Mouse (Mus musculus) limb, embryonic 12.5 days (tissue): ENCODE results near the gene Gng12. TPM values are rescaled to one million over a fixed set of nuclear protein-coding genes. Genes with fewer than 3 reads are reported as not detected.
"Not testable (repeated sequence)": the region's sequence is repeated elsewhere in the genome, so short reads cannot be mapped to it uniquely, and the experiment has no call there.

ENCODE experiments used
- ATAC-seq: fragments of 200-750 bp; cut with Nextera tagmentation; 2 replicates; pipeline ENCODE4 v1.8.0; 2017; ENCODE audit warnings: low read depth, moderate TSS enrichment; ENCODE audit not compliant: insufficient number of reproducible peaks, insufficient read depth, low FRiP score, low TSS enrichment
- H3K27ac ChIP-seq: fragments of 300-500 bp; sonication (generic); 2 replicates; pipeline ENCODE4 v1.5.1; 2016; ENCODE audit warnings: mild to moderate bottlenecking, moderate library complexity
- H3K27me3 ChIP-seq: fragments of 300-500 bp; sonication (generic); 2 replicates; pipeline ENCODE4 v1.6.1; 2016; ENCODE audit warnings: mild to moderate bottlenecking, moderate library complexity
- H3K36me3 ChIP-seq: fragments of 300-500 bp; sonication (generic); 2 replicates; pipeline ENCODE4 v1.6.1; 2016; ENCODE audit warnings: mild to moderate bottlenecking, moderate library complexity
- H3K4me1 ChIP-seq: fragments of 300-500 bp; sonication (generic); replicated peaks from 2 replicates; pipeline ENCODE4 v1.6.1; 2016
- H3K4me2 ChIP-seq: fragments of 300-500 bp; sonication (generic); 2 replicates; pipeline ENCODE4 v1.6.1; 2016; ENCODE audit warnings: mild to moderate bottlenecking, moderate library complexity
- H3K4me3 ChIP-seq: fragments of 300-500 bp; sonication (generic); replicated peaks from 2 replicates; pipeline ENCODE4 v1.5.1; 2016; ENCODE audit warnings: mild to moderate bottlenecking
- H3K9ac ChIP-seq: fragments of 300-500 bp; sonication (generic); replicated peaks from 2 replicates; pipeline ENCODE4 v1.6.1; 2016; ENCODE audit warnings: mild to moderate bottlenecking, moderate library complexity
- H3K9me3 ChIP-seq: fragments of 300-500 bp; sonication (generic); 2 replicates; pipeline ENCODE4 v1.6.1; 2016; ENCODE audit warnings: mild to moderate bottlenecking, moderate library complexity
- WGBS: fragments of 180-500 bp; shearing (Covaris S2); methylation state at CpG from one replicate; pipeline ENCODE4 v1.1.7; 2016; 5-methylcytosine and 5-hydroxymethylcytosine counted together
- polyA plus RNA-seq: library from polyadenylated mRNA; unstranded; fragments of >200 nt; fragmentation: Nextera tagmentation; extraction: Ambion mirVana; gene quantifications from 2 replicates; pipeline ENCODE4 v1.2.1, GENCODE M21; 2016

Gene Gng12
- polyA plus RNA-seq, 1 experiment from 2014 or later = 56.9 TPM

- H3K36me3 ChIP-seq = no peaks in the 10 kb centered on the region
- no peak overlapping the region for H3K27ac ChIP-seq
- no peaks in the 10 kb centered on the region for H3K9me3 ChIP-seq
- 51% methylated on average over 8 of the region's 8 CpGs for WGBS
- peaks cover 13% of the 10 kb centered on the region; the same call in 1 of the 2 replicates for H3K4me1 ChIP-seq
- H3K4me2 ChIP-seq = no peak overlapping the region
- no peak overlapping the region for H3K9ac ChIP-seq
- no peaks in the 10 kb centered on the region for H3K27me3 ChIP-seq
- H3K4me3 ChIP-seq = no peak overlapping the region
- no peak for ATAC-seq
These were observed 119.7 kb downstream of the Gng12 start for GRCm38 (mm10) chr6:67015739-67016519.

GRCm38 (mm10) chr6:67016520-67017111 lies 120.4 kb downstream of the Gng12 start:
- ATAC-seq = no peak
- no peak overlapping the region for H3K4me3 ChIP-seq
- no peak overlapping the region for H3K27ac ChIP-seq
- H3K36me3 ChIP-seq = no peaks in the 10 kb centered on the region
- no peak overlapping the region for H3K4me2 ChIP-seq
- H3K4me1 ChIP-seq = peaks cover 13% of the 10 kb centered on the region; the same call in 1 of the 2 replicates
- 73% methylated on average over 7 of the region's 7 CpGs for WGBS
- H3K9me3 ChIP-seq = no peaks in the 10 kb centered on the region
- H3K9ac ChIP-seq = no peak overlapping the region
- no peaks in the 10 kb centered on the region for H3K27me3 ChIP-seq

- Histone ChIP-seq H3K27ac (no peak overlapping the region), H3K27me3 (no peaks in the 10 kb centered on the region), H3K4me3 (no peak overlapping the region), H3K9ac (no peak overlapping the region), H3K36me3 (no peaks in the 10 kb centered on the region), H3K9me3 (no peaks in the 10 kb centered on the region), H3K4me2 (no peak overlapping the region), H3K4me1 (peaks cover 13% of the 10 kb centered on the region; the same call in 1 of the 2 replicates)
- ATAC-seq = no peak
- WGBS = 63% methylated on average over 4 of the region's 4 CpGs
These were observed 122.2 kb downstream of the Gng12 start for GRCm38 (mm10) chr6:67018365-67018764.

- not testable (repeated sequence) for H3K9ac ChIP-seq, ATAC-seq, H3K36me3 ChIP-seq, H3K27me3 ChIP-seq, H3K4me3 ChIP-seq, H3K27ac ChIP-seq, H3K4me2 ChIP-seq, H3K9me3 ChIP-seq
- 80% methylated on average over 7 of the region's 7 CpGs for WGBS
- H3K4me1 ChIP-seq = peaks cover 13% of the 10 kb centered on the region; the same call in 1 of the 2 replicates
These were observed 122.8 kb downstream of the Gng12 start for GRCm38 (mm10) chr6:67019001-67019400.

GRCm38 (mm10) chr6:67021308-67021707 lies 125.1 kb downstream of the Gng12 start:
- WGBS = 84% methylated on average over 5 of the region's 5 CpGs
- ATAC-seq = no peak

GRCm38 (mm10) chr6:67023729-67024128 lies 127.5 kb downstream of the Gng12 start:
- Histone ChIP-seq H3K9me3 (no peaks in the 10 kb centered on the region), H3K4me1 (peaks cover 6% of the 10 kb centered on the region), H3K27me3 (no peaks in the 10 kb centered on the region), H3K9ac (no peak overlapping the region), H3K4me2 (no peak overlapping the region), H3K36me3 (no peaks in the 10 kb centered on the region), H3K4me3 (no peak overlapping the region), H3K27ac (no peak overlapping the region)
- ATAC-seq = no peak
- WGBS = 80% methylated on average over 4 of the region's 4 CpGs

More at GRCm38 (mm10) chr6:67021308-67021707, 125.1 kb downstream of the Gng12 start:
- H3K36me3 ChIP-seq = no peaks in the 10 kb centered on the region
- no peaks in the 10 kb centered on the region for H3K27me3 ChIP-seq
- H3K9me3 ChIP-seq = no peaks in the 10 kb centered on the region
- no peak overlapping the region for H3K27ac ChIP-seq
- peaks cover 5% of the 10 kb centered on the region; the same call in 1 of the 2 replicates for H3K4me1 ChIP-seq
- no peak overlapping the region for H3K4me3 ChIP-seq
- no peak overlapping the region for H3K9ac ChIP-seq
- no peak overlapping the region for H3K4me2 ChIP-seq

GRCm38 (mm10) chr6:67026661-67027060 lies 130.5 kb downstream of the Gng12 start:
- H3K9me3 ChIP-seq = no peaks in the 10 kb centered on the region
- H3K36me3 ChIP-seq = no peaks in the 10 kb centered on the region
- H3K27ac ChIP-seq = no peak overlapping the region
- ATAC-seq = no peak
- H3K9ac ChIP-seq = no peak overlapping the region
- no peak overlapping the region for H3K4me3 ChIP-seq
- H3K4me2 ChIP-seq = no peak overlapping the region
- 0 out of 2 replicates have a peak, but pooled peaks cover 3% of the 10 kb centered on the region for H3K27me3 ChIP-seq
- peaks cover 10% of the 10 kb centered on the region for H3K4me1 ChIP-seq
- 46% methylated on average over 3 of the region's 3 CpGs for WGBS

- 81% methylated on average over 9 of the region's 9 CpGs for WGBS
- H3K4me3 ChIP-seq = no peak overlapping the region
- H3K9me3 ChIP-seq = no peaks in the 10 kb centered on the region
- no peaks in the 10 kb centered on the region for H3K36me3 ChIP-seq
- peaks cover 10% of the 10 kb centered on the region for H3K4me1 ChIP-seq
- no peak overlapping the region for H3K27ac ChIP-seq
- no peak overlapping the region for H3K9ac ChIP-seq
- 0 out of 2 replicates have a peak, but pooled peaks cover 3% of the 10 kb centered on the region for H3K27me3 ChIP-seq
- no peak for ATAC-seq
- H3K4me2 ChIP-seq = no peak overlapping the region
These were observed 131.4 kb downstream of the Gng12 start for GRCm38 (mm10) chr6:67027438-67028142.

- H3K4me3 ChIP-seq = no peak overlapping the region
- H3K9me3 ChIP-seq = no peaks in the 10 kb centered on the region
- 44% methylated on average over 5 of the region's 5 CpGs for whole genome bisulfite sequencing
- H3K27ac ChIP-seq = no peak overlapping the region
- peaks cover 14% of the 10 kb centered on the region for H3K4me1 ChIP-seq
- no peaks in the 10 kb centered on the region for H3K36me3 ChIP-seq
- no peak overlapping the region for H3K9ac ChIP-seq
- 0 out of 2 replicates have a peak, but pooled peaks cover 3% of the 10 kb centered on the region for H3K27me3 ChIP-seq
- no peak for ATAC-seq
- H3K4me2 ChIP-seq = no peak overlapping the region
These were observed 133.2 kb downstream of the Gng12 start for GRCm38 (mm10) chr6:67029312-67029950.

GRCm38 (mm10) chr6:67029987-67030386 lies 133.8 kb downstream of the Gng12 start:
- Histone ChIP-seq H3K27ac (no peak overlapping the region), H3K9ac (no peak overlapping the region), H3K9me3 (no peaks in the 10 kb centered on the region), H3K27me3 (0 out of 2 replicates have a peak, but pooled peaks cover 3% of the 10 kb centered on the region), H3K4me2 (no peak overlapping the region), H3K4me1 (peaks cover 18% of the 10 kb centered on the region), H3K36me3 (no peaks in the 10 kb centered on the region), H3K4me3 (no peak overlapping the region)
- WGBS = 57% methylated on average over 3 of the region's 3 CpGs
- no peak for ATAC-seq

GRCm38 (mm10) chr6:67030416-67030815 lies 134.2 kb downstream of the Gng12 start:
- no peaks in the 10 kb centered on the region for H3K9me3 ChIP-seq
- no peak overlapping the region for H3K27ac ChIP-seq
- H3K4me3 ChIP-seq = no peak overlapping the region
- WGBS = 42% methylated on average over 2 of the region's 2 CpGs
- H3K36me3 ChIP-seq = no peaks in the 10 kb centered on the region
- H3K9ac ChIP-seq = no peak overlapping the region
- ATAC-seq = no peak
- 0 out of 2 replicates have a peak, but pooled peaks cover 3% of the 10 kb centered on the region for H3K27me3 ChIP-seq
- H3K4me1 ChIP-seq = peaks cover 21% of the 10 kb centered on the region
- H3K4me2 ChIP-seq = no peak overlapping the region
